Mouse (Mus musculus): Measurements from ENCODE around the gene Mif4gd. TPM values are rescaled to one million over a fixed set of nuclear protein-coding genes. Genes with fewer than 3 reads are reported as not detected.

Mif4gd gene
- polyA plus RNA-seq, 1 experiment from 2014 or later, result 12.5 TPM

GRCm38 (mm10) chr11:115618732-115619516 lies 6.2 kb upstream of the Mif4gd start:
- H3K27me3 ChIP-seq (replicated peaks; ENCODE audit: control insufficient read depth, insufficient read depth, low read length), result no peaks in the 10 kb centered on the region
- no peak for DNase-seq (ENCODE audit: low spot score)
- no peaks in the 10 kb centered on the region for H3K9me3 ChIP-seq (replicated peaks; ENCODE audit: control insufficient read depth, low read length)
- peaks cover 62% of the 10 kb centered on the region for H3K36me3 ChIP-seq (ENCODE audit: control insufficient read depth, insufficient read depth, low read length)
- ATAC-seq, result no peak
- H3K9ac ChIP-seq (ENCODE audit: low read length), result no peak overlapping the region
- H3K4me3 ChIP-seq (ENCODE audit: low read depth, low read length), result no peak overlapping the region
- no peak overlapping the region for H3K4me2 ChIP-seq (ENCODE audit: low read length)
- H3K27ac ChIP-seq (ENCODE audit: low read depth, low read length), result no peak overlapping the region
- 87% methylated on average over 16 of the region's 16 CpGs for WGBS
- no peaks in the 10 kb centered on the region for H3K4me1 ChIP-seq (ENCODE audit: control insufficient read depth, insufficient read depth, low read length)

- H3K4me2 ChIP-seq (ENCODE audit: low read length), result no peak overlapping the region
- no peak for ATAC-seq
- no peaks in the 10 kb centered on the region for H3K9me3 ChIP-seq (replicated peaks; ENCODE audit: control insufficient read depth, low read length)
- H3K9ac ChIP-seq (ENCODE audit: low read length), result no peak overlapping the region
- H3K27me3 ChIP-seq (replicated peaks; ENCODE audit: control insufficient read depth, insufficient read depth, low read length), result no peaks in the 10 kb centered on the region
- H3K36me3 ChIP-seq (ENCODE audit: control insufficient read depth, insufficient read depth, low read length), result peaks cover 56% of the 10 kb centered on the region
- H3K4me3 ChIP-seq (ENCODE audit: low read depth, low read length), result no peak overlapping the region
- no peak overlapping the region for H3K27ac ChIP-seq (ENCODE audit: low read depth, low read length)
- 92% methylated on average over 2 of the region's 2 CpGs for WGBS
- 0 out of 2 replicates have a peak, but pooled peaks cover 2% of the 10 kb centered on the region for H3K4me1 ChIP-seq (ENCODE audit: control insufficient read depth, insufficient read depth, low read length)
- no peak for DNase-seq (ENCODE audit: low spot score)
Measured at GRCm38 (mm10) chr11:115618001-115618400, 5.2 kb upstream of the Mif4gd start.

- 84% methylated on average over 5 of the region's 6 CpGs for WGBS
- DNase-seq (ENCODE audit: low spot score) (no peak), ATAC-seq (no peak)
- H3K4me1 ChIP-seq (ENCODE audit: control insufficient read depth, insufficient read depth, low read length), result 0 out of 2 replicates have a peak, but pooled peaks cover 2% of the 10 kb centered on the region
- H3K4me2 ChIP-seq (ENCODE audit: low read length), result no peak overlapping the region
- no peak overlapping the region for H3K4me3 ChIP-seq (ENCODE audit: low read depth, low read length)
- no peaks in the 10 kb centered on the region for H3K27me3 ChIP-seq (replicated peaks; ENCODE audit: control insufficient read depth, insufficient read depth, low read length)
- no peak overlapping the region for H3K27ac ChIP-seq (ENCODE audit: low read depth, low read length)
- no peak overlapping the region for H3K9ac ChIP-seq (ENCODE audit: low read length)
- H3K36me3 ChIP-seq (ENCODE audit: control insufficient read depth, insufficient read depth, low read length), result peaks cover 45% of the 10 kb centered on the region
- no peaks in the 10 kb centered on the region for H3K9me3 ChIP-seq (replicated peaks; ENCODE audit: control insufficient read depth, low read length)
Measured at GRCm38 (mm10) chr11:115616893-115617292, 4.1 kb upstream of the Mif4gd start.

GRCm38 (mm10) chr11:115616371-115616770 lies 3.6 kb upstream of the Mif4gd start:
- no peak for DNase-seq (ENCODE audit: low spot score)
- ATAC-seq, result no peak
- H3K4me2 ChIP-seq (ENCODE audit: low read length), result no peak overlapping the region
- 0 out of 2 replicates have a peak, but pooled peaks cover 2% of the 10 kb centered on the region for H3K4me1 ChIP-seq (ENCODE audit: control insufficient read depth, insufficient read depth, low read length)
- no peak overlapping the region for H3K4me3 ChIP-seq (ENCODE audit: low read depth, low read length)
- no peak overlapping the region for H3K9ac ChIP-seq (ENCODE audit: low read length)
- no peaks in the 10 kb centered on the region for H3K9me3 ChIP-seq (replicated peaks; ENCODE audit: control insufficient read depth, low read length)
- WGBS, result 91% methylated on average over 7 of the region's 7 CpGs
- H3K36me3 ChIP-seq (ENCODE audit: control insufficient read depth, insufficient read depth, low read length), result peaks cover 43% of the 10 kb centered on the region
- H3K27ac ChIP-seq (ENCODE audit: low read depth, low read length), result no peak overlapping the region
- no peaks in the 10 kb centered on the region for H3K27me3 ChIP-seq (replicated peaks; ENCODE audit: control insufficient read depth, insufficient read depth, low read length)

GRCm38 (mm10) chr11:115615875-115616274 lies 3.1 kb upstream of the Mif4gd start:
- 85% methylated on average over 6 of the region's 6 CpGs for WGBS
- no peaks in the 10 kb centered on the region for H3K27me3 ChIP-seq (replicated peaks; ENCODE audit: control insufficient read depth, insufficient read depth, low read length)
- H3K36me3 ChIP-seq (ENCODE audit: control insufficient read depth, insufficient read depth, low read length), result peaks cover 38% of the 10 kb centered on the region
- H3K4me1 ChIP-seq (ENCODE audit: control insufficient read depth, insufficient read depth, low read length), result 0 out of 2 replicates have a peak, but pooled peaks cover 2% of the 10 kb centered on the region
- no peaks in the 10 kb centered on the region for H3K9me3 ChIP-seq (replicated peaks; ENCODE audit: control insufficient read depth, low read length)
- no peak overlapping the region for H3K27ac ChIP-seq (ENCODE audit: low read depth, low read length)
- H3K9ac ChIP-seq (ENCODE audit: low read length), result no peak overlapping the region
- ATAC-seq, result no peak
- no peak for DNase-seq (ENCODE audit: low spot score)
- H3K4me2 ChIP-seq (ENCODE audit: low read length), result no peak overlapping the region
- no peak overlapping the region for H3K4me3 ChIP-seq (ENCODE audit: low read depth, low read length)

GRCm38 (mm10) chr11:115615108-115615825 lies 2.5 kb upstream of the Mif4gd start:
- H3K36me3 ChIP-seq (ENCODE audit: control insufficient read depth, insufficient read depth, low read length), result peaks cover 32% of the 10 kb centered on the region
- WGBS, result 86% methylated on average over 15 of the region's 15 CpGs
- H3K4me3 ChIP-seq (ENCODE audit: low read depth, low read length), result no peak overlapping the region
- no peak overlapping the region for H3K27ac ChIP-seq (ENCODE audit: low read depth, low read length)
- H3K4me1 ChIP-seq (ENCODE audit: control insufficient read depth, insufficient read depth, low read length), result 0 out of 2 replicates have a peak, but pooled peaks cover 2% of the 10 kb centered on the region
- no peaks in the 10 kb centered on the region for H3K27me3 ChIP-seq (replicated peaks; ENCODE audit: control insufficient read depth, insufficient read depth, low read length)
- no peak overlapping the region for H3K9ac ChIP-seq (ENCODE audit: low read length)
- no peaks in the 10 kb centered on the region for H3K9me3 ChIP-seq (replicated peaks; ENCODE audit: control insufficient read depth, low read length)
- ATAC-seq, result no peak
- H3K4me2 ChIP-seq (ENCODE audit: low read length), result no peak overlapping the region
- DNase-seq (ENCODE audit: low spot score), result no peak

GRCm38 (mm10) chr11:115614346-115615107 lies 1.8 kb upstream of the Mif4gd start:
- Histone ChIP-seq H3K27me3 (replicated peaks; ENCODE audit: control insufficient read depth, insufficient read depth, low read length) (no peaks in the 10 kb centered on the region), H3K27ac (ENCODE audit: low read depth, low read length) (no peak overlapping the region), H3K36me3 (ENCODE audit: control insufficient read depth, insufficient read depth, low read length) (peaks cover 28% of the 10 kb centered on the region), H3K4me3 (ENCODE audit: low read depth, low read length) (no peak overlapping the region), H3K4me1 (ENCODE audit: control insufficient read depth, insufficient read depth, low read length) (0 out of 2 replicates have a peak, but pooled peaks cover 2% of the 10 kb centered on the region), H3K4me2 (ENCODE audit: low read length) (no peak overlapping the region), H3K9me3 (replicated peaks; ENCODE audit: control insufficient read depth, low read length) (no peaks in the 10 kb centered on the region), H3K9ac (ENCODE audit: low read length) (no peak overlapping the region)
- ATAC-seq, result no peak
- WGBS, result 84% methylated on average over 10 of the region's 10 CpGs
- DNase-seq (ENCODE audit: low spot score), result no peak

GRCm38 (mm10) chr11:115613138-115613945 lies 573 bp upstream of the Mif4gd start:
- H3K27me3 ChIP-seq (replicated peaks; ENCODE audit: control insufficient read depth, insufficient read depth, low read length), result no peaks in the 10 kb centered on the region
- H3K4me2 ChIP-seq (ENCODE audit: low read length), result peak overlapping the region; percentile 85
- H3K4me1 ChIP-seq (ENCODE audit: control insufficient read depth, insufficient read depth, low read length), result 0 out of 2 replicates have a peak, but pooled peaks cover 2% of the 10 kb centered on the region
- no peaks in the 10 kb centered on the region for H3K9me3 ChIP-seq (replicated peaks; ENCODE audit: control insufficient read depth, low read length)
- ATAC-seq, result no peak
- H3K4me3 ChIP-seq (ENCODE audit: low read depth, low read length), result peak overlapping the region; percentile 59
- DNase-seq (ENCODE audit: low spot score), result peak; percentile 13
- H3K36me3 ChIP-seq (ENCODE audit: control insufficient read depth, insufficient read depth, low read length), result peaks cover 35% of the 10 kb centered on the region
- no peak overlapping the region for H3K27ac ChIP-seq (ENCODE audit: low read depth, low read length)
- peak overlapping the region; percentile 70 for H3K9ac ChIP-seq (ENCODE audit: low read length)
- WGBS, result under 1% methylated on average over 16 of the region's 16 CpGs
